ENCODE assay signal across 29 mouse cellular contexts in genomic region chr2:91966367-91966766, GRCm38 (mm10). TPM values are rescaled to one million over a fixed set of nuclear protein-coding genes. Genes with fewer than 3 reads are reported as not detected.
DNase-seq lines count a peak whose midpoint lies in the region; ATAC-seq and TF ChIP-seq lines count a peak whose summit lies in the region.
"Had no signal": no experiment of that assay in that cellular context is flagged by ENCODE, and none has a peak within 500 bp of the region (broad histone marks: within the 10 kb centered on the region; RNA-seq: fewer than 3 reads in every experiment).

No protein-coding gene starts in this region.

- no peak overlapping the region for H3K4me3 ChIP-seq in lung, postnatal 0 days (ENCODE audit: low read depth, low read length)
- H3K4me3 ChIP-seq in brown adipose tissue, adult 24 weeks (ENCODE audit: insufficient read depth, low read depth, low read length): no peak overlapping the region
- H3K4me3 ChIP-seq: layer of hippocampus, adult 2 months; neural tube, embryonic 15.5 days; stomach, embryonic 15.5 days had no signal

- peak; percentile 92 for DNase-seq in heart, adult 11 months
- no peak for DNase-seq in heart, postnatal 4 days
- peak; percentile 57 for DNase-seq in lung, postnatal 0 days (ENCODE audit: low spot score)
- no peak for DNase-seq in lung, postnatal 25 days (ENCODE audit: low spot score)
- no peak for DNase-seq in cerebellum, postnatal 36 days
- DNase-seq: adrenal gland, postnatal 10 days; B cell, adult 2 months; cerebellum, adult 18-20 months; cerebellum, postnatal 25 days; kidney, adult 8-10 months; kidney, postnatal 14 days; left cerebral cortex, postnatal 4 days; lung, postnatal 4 days; midbrain, embryonic 14.5 days; right cerebral cortex, postnatal 14 days; spleen, adult 18-20 months; thymus, adult 18-20 months had no signal

- WGBS in lung, postnatal 0 days: 70% methylated on average over 5 of the region's 5 CpGs

- H3K4me2 ChIP-seq in lung, postnatal 0 days (replicated peaks; ENCODE audit: low read depth, low read length): no peak overlapping the region
- H3K4me2 ChIP-seq: hindbrain, embryonic 14.5 days had no signal

- no peak overlapping the region for H3K9ac ChIP-seq in lung, postnatal 0 days (replicated peaks; ENCODE audit: low read depth)
- H3K9ac ChIP-seq: hindbrain, embryonic 14.5 days; neural tube, embryonic 15.5 days; stomach, embryonic 15.5 days had no signal

- H3K9me3 ChIP-seq in lung, postnatal 0 days (ENCODE audit: low read length): no peaks in the 10 kb centered on the region
- H3K9me3 ChIP-seq: forebrain, embryonic 10.5 days; neural tube, embryonic 15.5 days; stomach, embryonic 15.5 days had no signal

- TF ChIP-seq CTCF in lung, postnatal 0 days (IDR thresholded peaks at IDR 0.05): no peak

- no peaks in the 10 kb centered on the region for H3K36me3 ChIP-seq in lung, postnatal 0 days (ENCODE audit: insufficient read depth, low read length)
- H3K36me3 ChIP-seq: forebrain, embryonic 10.5 days; neural tube, embryonic 15.5 days; stomach, embryonic 15.5 days had no signal

- H3K4me1 ChIP-seq in lung, postnatal 0 days (ENCODE audit: insufficient read depth, low read depth, low read length): peaks cover 9% of the 10 kb centered on the region
- H3K4me1 ChIP-seq in brown adipose tissue, adult 24 weeks (ENCODE audit: control insufficient read depth, insufficient read depth, insufficient read length, low read length): peaks cover 23% of the 10 kb centered on the region

- H3K27ac ChIP-seq in lung, postnatal 0 days (ENCODE audit: low read length): no peak overlapping the region
- H3K27ac ChIP-seq in brown adipose tissue, adult 24 weeks (replicated peaks; ENCODE audit: low read depth, low read length): peak overlapping the region; percentile 27; the same call in 1 of the 2 replicates
- H3K27ac ChIP-seq: hindbrain, embryonic 14.5 days; neural tube, embryonic 15.5 days had no signal

- TF ChIP-seq EP300 in lung, postnatal 0 days (IDR thresholded peaks at IDR 0.05): no peak

- no peak for ATAC-seq in lung, postnatal 0 days
- peak; percentile 57 for ATAC-seq in monocyte, adult 5-6 weeks (replicated peaks; ENCODE audit: insufficient number of reproducible peaks, low FRiP score, low TSS enrichment, poor library complexity, severe bottlenecking)

- no peaks in the 10 kb centered on the region for H3K27me3 ChIP-seq in lung, postnatal 0 days (replicated peaks; ENCODE audit: insufficient read depth, low read length)
- H3K27me3 ChIP-seq: stomach, embryonic 15.5 days had no signal

RNA-seq across cellular contexts. Expression of gene Dgkz, which starts 9.3 kb away (rescaled TPM):
- total RNA-seq in heart, postnatal 4 days (2021): 10 to 100 TPM; 76.6 to 80.9 TPM
- 50.7 and 54.0 TPM in 2 replicates for polyA plus RNA-seq in lung, postnatal 0 days (2015; fragmentation: Nextera tagmentation; extraction: Ambion mirVana)
- polyA plus RNA-seq in brown adipose tissue, adult 24 weeks (2012; ENCODE audit: insufficient read depth, insufficient read length, missing spikeins): 8.1 and 11.2 TPM in 2 replicates
- 83.0 to 148 TPM (median 110 TPM) in 3 replicates for total RNA-seq in monocyte, adult 5-6 weeks (2017)

RNA-seq across cellular contexts. Expression of gene Gm9821, which starts 20.9 kb away (rescaled TPM):
- not detected for total RNA-seq in heart, postnatal 4 days (2021)
- 0.14 and 0.35 TPM in 2 replicates for polyA plus RNA-seq in lung, postnatal 0 days (2015; fragmentation: Nextera tagmentation; extraction: Ambion mirVana)
- polyA plus RNA-seq in brown adipose tissue, adult 24 weeks (2012; ENCODE audit: insufficient read depth, insufficient read length, missing spikeins): not detected in 2 replicates
- total RNA-seq in monocyte, adult 5-6 weeks (2017): 0.29 to 0.97 TPM (median 0.32 TPM) in 3 replicates
- total RNA-seq: adrenal gland, postnatal 10 days; gastrocnemius, adult 8-10 months; heart, adult 8-10 months; layer of hippocampus, adult 2 months; left cerebral cortex, postnatal 4 days had no signal
- polyA plus RNA-seq: urinary bladder, adult 2 months had no signal

RNA-seq across cellular contexts. Expression of gene Mdk, which starts 34.3 kb away (rescaled TPM):
- total RNA-seq in heart, postnatal 4 days (2021): 100 to 1,000 TPM; 102 to 110 TPM
- polyA plus RNA-seq in lung, postnatal 0 days (2015; fragmentation: Nextera tagmentation; extraction: Ambion mirVana): 101 and 104 TPM in 2 replicates
- 1.8 TPM in 1 of 2 replicates, not detected in the other for polyA plus RNA-seq in brown adipose tissue, adult 24 weeks (2012; ENCODE audit: insufficient read depth, insufficient read length, missing spikeins)
- total RNA-seq in monocyte, adult 5-6 weeks (2017): 10.2 TPM in 1 of 3 replicates, not detected in the others

RNA-seq across cellular contexts. Expression of gene Chrm4, which starts 39.3 kb away (rescaled TPM):
- total RNA-seq in heart, postnatal 4 days (2021): not detected
- polyA plus RNA-seq in lung, postnatal 0 days (2015; fragmentation: Nextera tagmentation; extraction: Ambion mirVana): 0.12 and 0.16 TPM in 2 replicates
- polyA plus RNA-seq in brown adipose tissue, adult 24 weeks (2012; ENCODE audit: insufficient read depth, insufficient read length, missing spikeins): not detected in 2 replicates
- 0.29 TPM in 1 of 3 replicates, not detected in the others for total RNA-seq in monocyte, adult 5-6 weeks (2017)
- total RNA-seq: gastrocnemius, adult 8-10 months; heart, adult 8-10 months had no signal
- polyA plus RNA-seq: heart, postnatal 0 days; intestine, embryonic 14.5 days had no signal

RNA-seq across cellular contexts. Expression of gene Creb3l1, which starts 57.9 kb away (rescaled TPM):
- total RNA-seq in heart, postnatal 4 days (2021): 10 to 100 TPM; 16.9 to 18.5 TPM
- polyA plus RNA-seq in lung, postnatal 0 days (2015; fragmentation: Nextera tagmentation; extraction: Ambion mirVana): 7.0 and 8.1 TPM in 2 replicates
- 4.5 and 5.6 TPM in 2 replicates for polyA plus RNA-seq in brown adipose tissue, adult 24 weeks (2012; ENCODE audit: insufficient read depth, insufficient read length, missing spikeins)
- total RNA-seq in monocyte, adult 5-6 weeks (2017): 0.78 TPM in 1 of 3 replicates, not detected in the others

Comparison
In these comparisons a context has a peak if more than half of its experiments do, and no peak if none do; other contexts are left out.
1. DNase-seq: peak in heart, adult 11 months (single experiment) and lung, postnatal 0 days (single experiment); none in heart, postnatal 4 days (single experiment), lung, postnatal 25 days (single experiment) and cerebellum, postnatal 36 days (0 of 2).